Mouse (Mus musculus): ENCODE results near the gene Vps13d.
A peak's percentile ranks its signal among the peaks of the same experiment; 100 is the strongest.

Vps13d gene

GRCm38 (mm10) chr4:145147006-145147961, 47.5 kb downstream of the Vps13d start:
- peak; percentile 52 for DNase-seq

GRCm38 (mm10) chr4:145143533-145143932, 51.3 kb downstream of the Vps13d start:
- DNase-seq, result no peak

- no peak for DNase-seq
Observed at GRCm38 (mm10) chr4:145136705-145137104, 58.1 kb downstream of the Vps13d start.

- no peak for DNase-seq
Observed at GRCm38 (mm10) chr4:145135473-145135872, 59.3 kb downstream of the Vps13d start.

- DNase-seq, result no peak
Observed at GRCm38 (mm10) chr4:145130772-145131171, 64.0 kb downstream of the Vps13d start.

- DNase-seq, result peak; percentile 24
Observed at GRCm38 (mm10) chr4:145129956-145130548, 64.8 kb downstream of the Vps13d start.

GRCm38 (mm10) chr4:145125463-145126220, 69.2 kb downstream of the Vps13d start:
- DNase-seq, result no peak

GRCm38 (mm10) chr4:145124419-145124818, 70.4 kb downstream of the Vps13d start:
- DNase-seq, result no peak

- DNase-seq, result no peak
Observed at GRCm38 (mm10) chr4:145111641-145112040, 83.2 kb downstream of the Vps13d start.

- DNase-seq, result no peak
Observed at GRCm38 (mm10) chr4:145110736-145111135, 84.1 kb downstream of the Vps13d start.

- DNase-seq, result no peak
Observed at GRCm38 (mm10) chr4:145106796-145107195, 88.0 kb downstream of the Vps13d start.

- no peak for DNase-seq
Observed at GRCm38 (mm10) chr4:145105319-145105718, 89.5 kb downstream of the Vps13d start.

GRCm38 (mm10) chr4:145104917-145105316, 89.9 kb downstream of the Vps13d start:
- no peak for DNase-seq

- DNase-seq, result no peak
Observed at GRCm38 (mm10) chr4:145103617-145104016, 91.2 kb downstream of the Vps13d start.

- DNase-seq, result no peak
Observed at GRCm38 (mm10) chr4:145101823-145102718, 92.7 kb downstream of the Vps13d start.

- DNase-seq, result no peak
Observed at GRCm38 (mm10) chr4:145099853-145100252, 95.0 kb downstream of the Vps13d start.

GRCm38 (mm10) chr4:145099344-145099743, 95.5 kb downstream of the Vps13d start:
- DNase-seq, result no peak

- no peak for DNase-seq
Observed at GRCm38 (mm10) chr4:145097974-145098373, 96.8 kb downstream of the Vps13d start.

- no peak for DNase-seq
Observed at GRCm38 (mm10) chr4:145096481-145097039, 98.2 kb downstream of the Vps13d start.

GRCm38 (mm10) chr4:145086509-145086908, 108.3 kb downstream of the Vps13d start:
- no peak for DNase-seq

GRCm38 (mm10) chr4:145079324-145079723, 115.5 kb downstream of the Vps13d start:
- DNase-seq, result no peak

- DNase-seq, result no peak
Observed at GRCm38 (mm10) chr4:145074276-145074675, 120.5 kb downstream of the Vps13d start.

All from thymus, postnatal 4 days (tissue).